Mouse (Mus musculus): ENCODE data around the gene Fbxl7.

Fbxl7 gene

GRCm38 (mm10) chr15:26501024-26501423 lies 394.4 kb downstream of the Fbxl7 start:
- in situ Hi-C loops (cut with MboI, MseI) = no loop called here

Measured in T-helper 1 cell (primary cell).